Mouse (Mus musculus): ENCODE data around the gene Zcchc8.

- TF ChIP-seq GATA1 (IDR thresholded peaks at IDR 0.05; ENCODE audit: low read length), result no peak
- no peak for TF ChIP-seq TAL1 (IDR thresholded peaks at IDR 0.05; ENCODE audit: low read length)
Measured at GRCm38 (mm10) chr5:123682372-123682771, 38.5 kb downstream of the Zcchc8 start.

All from erythroblast, embryonic 14.5 days (primary cell).